Mouse (Mus musculus): ENCODE measurements around the gene Abi3bp. TPM values are rescaled to one million over a fixed set of nuclear protein-coding genes. Genes with fewer than 3 reads are reported as not detected.

Gene Abi3bp
- polyA plus RNA-seq, 1 experiment from 2014 or later, result 0.55 TPM

- 94% methylated on average over 2 of the region's 2 CpGs for WGBS
- ATAC-seq (replicated peaks; ENCODE audit: low FRiP score) (no peak), DNase-seq (ENCODE audit: low spot score) (no peak)
- no peak overlapping the region for H3K27ac ChIP-seq (ENCODE audit: low read depth, low read length)
- no peaks in the 10 kb centered on the region for H3K9me3 ChIP-seq (ENCODE audit: control insufficient read depth, low read length)
- H3K27me3 ChIP-seq (ENCODE audit: control insufficient read depth, insufficient read depth, low read length), result no peaks in the 10 kb centered on the region
- no peak overlapping the region for H3K4me3 ChIP-seq (ENCODE audit: low read depth, low read length)
- H3K9ac ChIP-seq (ENCODE audit: low read length), result no peak overlapping the region
- no peak overlapping the region for H3K4me2 ChIP-seq (ENCODE audit: low read depth, low read length, severe bottlenecking)
- no peaks in the 10 kb centered on the region for H3K4me1 ChIP-seq (replicated peaks; ENCODE audit: control insufficient read depth, insufficient read depth, low read length)
- no peaks in the 10 kb centered on the region for H3K36me3 ChIP-seq (ENCODE audit: control insufficient read depth, insufficient read depth, low read length)
Observed at GRCm38 (mm10) chr16:56473160-56473559, 4.5 kb upstream of the Abi3bp start.

- WGBS, result 82% methylated on average over 5 of the region's 5 CpGs
- H3K4me1 ChIP-seq (replicated peaks; ENCODE audit: control insufficient read depth, insufficient read depth, low read length), result no peaks in the 10 kb centered on the region
- H3K4me3 ChIP-seq (ENCODE audit: low read depth, low read length), result no peak overlapping the region
- no peak overlapping the region for H3K27ac ChIP-seq (ENCODE audit: low read depth, low read length)
- no peaks in the 10 kb centered on the region for H3K36me3 ChIP-seq (ENCODE audit: control insufficient read depth, insufficient read depth, low read length)
- H3K9ac ChIP-seq (ENCODE audit: low read length), result no peak overlapping the region
- H3K27me3 ChIP-seq (ENCODE audit: control insufficient read depth, insufficient read depth, low read length), result no peaks in the 10 kb centered on the region
- no peak for ATAC-seq (replicated peaks; ENCODE audit: low FRiP score)
- H3K4me2 ChIP-seq (ENCODE audit: low read depth, low read length, severe bottlenecking), result no peak overlapping the region
- no peaks in the 10 kb centered on the region for H3K9me3 ChIP-seq (ENCODE audit: control insufficient read depth, low read length)
- DNase-seq (ENCODE audit: low spot score), result no peak
Observed at GRCm38 (mm10) chr16:56475676-56476075, 2.0 kb upstream of the Abi3bp start.

- Histone ChIP-seq H3K4me3 (ENCODE audit: low read depth, low read length) (no peak overlapping the region), H3K9ac (ENCODE audit: low read length) (no peak overlapping the region), H3K4me1 (replicated peaks; ENCODE audit: control insufficient read depth, insufficient read depth, low read length) (no peaks in the 10 kb centered on the region), H3K36me3 (ENCODE audit: control insufficient read depth, insufficient read depth, low read length) (no peaks in the 10 kb centered on the region), H3K9me3 (ENCODE audit: control insufficient read depth, low read length) (no peaks in the 10 kb centered on the region), H3K27ac (ENCODE audit: low read depth, low read length) (no peak overlapping the region), H3K27me3 (ENCODE audit: control insufficient read depth, insufficient read depth, low read length) (no peaks in the 10 kb centered on the region), H3K4me2 (ENCODE audit: low read depth, low read length, severe bottlenecking) (no peak overlapping the region)
- 61% methylated on average over 12 of the region's 12 CpGs for WGBS
- ATAC-seq (replicated peaks; ENCODE audit: low FRiP score) (no peak), DNase-seq (ENCODE audit: low spot score) (no peak)
Observed at GRCm38 (mm10) chr16:56478575-56479191, 1.0 kb downstream of the Abi3bp start.

- no peak overlapping the region for H3K9ac ChIP-seq (ENCODE audit: low read length)
Observed at GRCm38 (mm10) chr16:56483466-56483865, 5.8 kb downstream of the Abi3bp start.

GRCm38 (mm10) chr16:56486461-56486860, 8.8 kb downstream of the Abi3bp start:
- ATAC-seq (replicated peaks; ENCODE audit: low FRiP score) (no peak), DNase-seq (ENCODE audit: low spot score) (no peak)
- no peaks in the 10 kb centered on the region for H3K4me1 ChIP-seq (replicated peaks; ENCODE audit: control insufficient read depth, insufficient read depth, low read length)
- no peaks in the 10 kb centered on the region for H3K36me3 ChIP-seq (ENCODE audit: control insufficient read depth, insufficient read depth, low read length)
- no peaks in the 10 kb centered on the region for H3K9me3 ChIP-seq (ENCODE audit: control insufficient read depth, low read length)
- no peak overlapping the region for H3K9ac ChIP-seq (ENCODE audit: low read length)
- no peak overlapping the region for H3K4me2 ChIP-seq (ENCODE audit: low read depth, low read length, severe bottlenecking)
- H3K4me3 ChIP-seq (ENCODE audit: low read depth, low read length), result no peak overlapping the region
- no peak overlapping the region for H3K27ac ChIP-seq (ENCODE audit: low read depth, low read length)
- 40% methylated on average over 4 of the region's 4 CpGs for WGBS
- no peaks in the 10 kb centered on the region for H3K27me3 ChIP-seq (ENCODE audit: control insufficient read depth, insufficient read depth, low read length)

More at GRCm38 (mm10) chr16:56483466-56483865, 5.8 kb downstream of the Abi3bp start:
- WGBS, result 97% methylated on average over 10 of the region's 10 CpGs
- DNase-seq (ENCODE audit: low spot score) (no peak), ATAC-seq (replicated peaks; ENCODE audit: low FRiP score) (no peak)
- Histone ChIP-seq H3K4me2 (ENCODE audit: low read depth, low read length, severe bottlenecking) (no peak overlapping the region), H3K9me3 (ENCODE audit: control insufficient read depth, low read length) (no peaks in the 10 kb centered on the region), H3K36me3 (ENCODE audit: control insufficient read depth, insufficient read depth, low read length) (no peaks in the 10 kb centered on the region), H3K27me3 (ENCODE audit: control insufficient read depth, insufficient read depth, low read length) (no peaks in the 10 kb centered on the region), H3K27ac (ENCODE audit: low read depth, low read length) (no peak overlapping the region), H3K4me1 (replicated peaks; ENCODE audit: control insufficient read depth, insufficient read depth, low read length) (no peaks in the 10 kb centered on the region), H3K4me3 (ENCODE audit: low read depth, low read length) (no peak overlapping the region)

- DNase-seq (ENCODE audit: low spot score) (no peak), ATAC-seq (replicated peaks; ENCODE audit: low FRiP score) (no peak)
- no peak overlapping the region for H3K4me2 ChIP-seq (ENCODE audit: low read depth, low read length, severe bottlenecking)
- no peaks in the 10 kb centered on the region for H3K27me3 ChIP-seq (ENCODE audit: control insufficient read depth, insufficient read depth, low read length)
- H3K9ac ChIP-seq (ENCODE audit: low read length), result no peak overlapping the region
- no peak overlapping the region for H3K27ac ChIP-seq (ENCODE audit: low read depth, low read length)
- no peaks in the 10 kb centered on the region for H3K4me1 ChIP-seq (replicated peaks; ENCODE audit: control insufficient read depth, insufficient read depth, low read length)
- no peaks in the 10 kb centered on the region for H3K36me3 ChIP-seq (ENCODE audit: control insufficient read depth, insufficient read depth, low read length)
- no peaks in the 10 kb centered on the region for H3K9me3 ChIP-seq (ENCODE audit: control insufficient read depth, low read length)
- no peak overlapping the region for H3K4me3 ChIP-seq (ENCODE audit: low read depth, low read length)
- 79% methylated on average over 3 of the region's 3 CpGs for WGBS
Observed at GRCm38 (mm10) chr16:56490861-56491260, 13.2 kb downstream of the Abi3bp start.

- H3K36me3 ChIP-seq (ENCODE audit: control insufficient read depth, insufficient read depth, low read length), result no peaks in the 10 kb centered on the region
- H3K27ac ChIP-seq (ENCODE audit: low read depth, low read length), result no peak overlapping the region
- H3K4me2 ChIP-seq (ENCODE audit: low read depth, low read length, severe bottlenecking), result no peak overlapping the region
- no peaks in the 10 kb centered on the region for H3K9me3 ChIP-seq (ENCODE audit: control insufficient read depth, low read length)
- DNase-seq (ENCODE audit: low spot score) (no peak), ATAC-seq (replicated peaks; ENCODE audit: low FRiP score) (no peak)
- H3K4me3 ChIP-seq (ENCODE audit: low read depth, low read length), result no peak overlapping the region
- no peaks in the 10 kb centered on the region for H3K27me3 ChIP-seq (ENCODE audit: control insufficient read depth, insufficient read depth, low read length)
- H3K4me1 ChIP-seq (replicated peaks; ENCODE audit: control insufficient read depth, insufficient read depth, low read length), result no peaks in the 10 kb centered on the region
- WGBS, result 83% methylated on average over 4 of the region's 4 CpGs
- no peak overlapping the region for H3K9ac ChIP-seq (ENCODE audit: low read length)
Observed at GRCm38 (mm10) chr16:56495266-56495665, 17.6 kb downstream of the Abi3bp start.

- ATAC-seq (replicated peaks; ENCODE audit: low FRiP score) (no peak), DNase-seq (ENCODE audit: low spot score) (no peak)
- no peaks in the 10 kb centered on the region for H3K36me3 ChIP-seq (ENCODE audit: control insufficient read depth, insufficient read depth, low read length)
- no peak overlapping the region for H3K4me2 ChIP-seq (ENCODE audit: low read depth, low read length, severe bottlenecking)
- H3K9me3 ChIP-seq (ENCODE audit: control insufficient read depth, low read length), result no peaks in the 10 kb centered on the region
- no peak overlapping the region for H3K27ac ChIP-seq (ENCODE audit: low read depth, low read length)
- no peaks in the 10 kb centered on the region for H3K27me3 ChIP-seq (ENCODE audit: control insufficient read depth, insufficient read depth, low read length)
- H3K4me1 ChIP-seq (replicated peaks; ENCODE audit: control insufficient read depth, insufficient read depth, low read length), result no peaks in the 10 kb centered on the region
- no peak overlapping the region for H3K4me3 ChIP-seq (ENCODE audit: low read depth, low read length)
- 73% methylated on average over 4 of the region's 4 CpGs for WGBS
- H3K9ac ChIP-seq (ENCODE audit: low read length), result no peak overlapping the region
Observed at GRCm38 (mm10) chr16:56496743-56497142, 19.1 kb downstream of the Abi3bp start.

GRCm38 (mm10) chr16:56498680-56499079, 21.0 kb downstream of the Abi3bp start:
- no peaks in the 10 kb centered on the region for H3K27me3 ChIP-seq (ENCODE audit: control insufficient read depth, insufficient read depth, low read length)
- no peak for DNase-seq (ENCODE audit: low spot score)
- 59% methylated on average over 1 of the region's 1 CpGs for WGBS
- H3K36me3 ChIP-seq (ENCODE audit: control insufficient read depth, insufficient read depth, low read length), result no peaks in the 10 kb centered on the region
- no peaks in the 10 kb centered on the region for H3K9me3 ChIP-seq (ENCODE audit: control insufficient read depth, low read length)
- ATAC-seq (replicated peaks; ENCODE audit: low FRiP score), result no peak
- H3K9ac ChIP-seq (ENCODE audit: low read length), result no peak overlapping the region
- no peak overlapping the region for H3K27ac ChIP-seq (ENCODE audit: low read depth, low read length)
- H3K4me2 ChIP-seq (ENCODE audit: low read depth, low read length, severe bottlenecking), result no peak overlapping the region
- H3K4me1 ChIP-seq (replicated peaks; ENCODE audit: control insufficient read depth, insufficient read depth, low read length), result no peaks in the 10 kb centered on the region
- no peak overlapping the region for H3K4me3 ChIP-seq (ENCODE audit: low read depth, low read length)
